Mouse (Mus musculus) liver, postnatal 0 days (tissue): Measurements from ENCODE around the gene Eno2.

Experiments used
- CTCF ChIP-seq: sonication (generic); IDR thresholded peaks from 2 replicates; pipeline ENCODE4 v1.5.1; 2016; ENCODE audit warnings: antibody characterized with exemption, low read depth
- EP300 ChIP-seq: IDR thresholded peaks from 2 replicates; pipeline ENCODE4 v1.6.1; 2016; ENCODE audit warnings: antibody characterized with exemption, low read depth, mild to moderate bottlenecking

DNA sequence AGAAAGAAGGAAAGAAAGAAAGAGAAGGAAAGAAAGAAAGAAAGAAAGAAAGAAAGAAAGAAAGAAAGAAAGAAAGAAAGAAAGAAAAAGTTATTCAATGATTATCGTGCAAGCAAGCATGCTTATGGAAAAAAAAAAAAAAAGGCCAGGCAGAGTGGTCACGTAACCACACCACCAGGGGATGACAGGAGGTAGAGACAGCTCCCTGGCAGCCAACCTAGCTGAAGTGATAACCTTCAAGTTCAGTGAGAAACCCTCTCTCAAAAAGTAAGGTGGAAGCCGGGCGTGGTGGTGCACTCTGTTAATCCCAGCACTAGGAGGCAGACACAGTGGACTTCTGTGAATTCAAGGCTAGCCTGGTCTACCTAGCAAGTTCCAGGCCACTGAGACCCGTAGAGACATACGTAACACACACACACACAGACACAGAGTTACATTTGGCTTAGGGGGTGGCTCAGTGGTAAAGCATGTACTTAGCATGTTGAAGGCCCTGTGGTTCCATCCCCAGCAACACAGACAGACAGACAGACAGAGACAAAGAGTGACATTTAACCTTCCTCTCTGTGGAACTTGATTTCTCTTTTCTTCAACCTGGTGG lies 46.5 kb downstream of the Eno2 start:
- TF ChIP-seq CTCF (0 out of 2 replicates have a peak, but pooled peaks have one; percentile 6), EP300 (no peak)
